Mouse (Mus musculus) myocyte (in vitro differentiated cells): ENCODE results near the gene Psen2. TPM values are rescaled to one million over a fixed set of nuclear protein-coding genes. Genes with fewer than 3 reads are reported as not detected.
A peak's percentile ranks its signal among the peaks of the same experiment; 100 is the strongest.

Source experiments
- H3K27me3 ChIP-seq: one replicate; pipeline ENCODE4 v1.6.1; 2011; ENCODE audit not compliant: control insufficient read depth, insufficient read depth, insufficient read length
- H3K36me3 ChIP-seq: one replicate; pipeline ENCODE4 v1.6.1; 2011; ENCODE audit not compliant: control insufficient read depth, insufficient read depth
- H3K4me2 ChIP-seq: one replicate; pipeline ENCODE4 v1.6.1; 2011; ENCODE audit warnings: low read depth, control low read depth
- H3K4me3 ChIP-seq: one replicate; pipeline ENCODE4 v1.5.1; 2011; ENCODE audit warnings: mild to moderate bottlenecking, control low read depth, moderate library complexity
- H3K79me2 ChIP-seq: one replicate; pipeline ENCODE4 v1.6.1; 2011; ENCODE audit not compliant: control insufficient read depth, insufficient read depth
- H3ac ChIP-seq: one replicate; pipeline ENCODE4 v1.6.1; 2011; ENCODE audit not compliant: control insufficient read depth, insufficient read length
- CEBPB ChIP-seq: IDR thresholded peaks from 2 replicates; pipeline ENCODE4 v1.6.1; 2011; ENCODE audit warnings: mild to moderate bottlenecking, moderate library complexity; ENCODE audit not compliant: poor library complexity, insufficient read depth, severe bottlenecking
- E2F4 ChIP-seq: IDR thresholded peaks from one replicate; pipeline ENCODE4 v1.6.1; 2011; ENCODE audit warnings: mild to moderate bottlenecking, control low read depth, moderate library complexity; ENCODE audit not compliant: insufficient read depth
- MAX ChIP-seq: IDR thresholded peaks from one replicate; pipeline ENCODE4 v1.6.1; 2011; ENCODE audit warnings: low read depth, mild to moderate bottlenecking, control low read depth
- MYOD1 ChIP-seq, 3 experiments: IDR thresholded peaks; one replicate each; pipeline ENCODE4 v1.6.1; 2011; ENCODE audit warnings: control low read depth in 2 of 3, low read depth in 2 of 3, mild to moderate bottlenecking in 2 of 3, moderate library complexity in 1 of 3; ENCODE audit not compliant: insufficient read length in 2 of 3, control insufficient read depth in 1 of 3
- MYOG ChIP-seq, 3 experiments: IDR thresholded peaks; one replicate each; pipeline ENCODE4 v1.6.1; 2011; ENCODE audit warnings: control low read depth in 2 of 3, low read depth in 2 of 3, mild to moderate bottlenecking in 2 of 3; ENCODE audit not compliant: insufficient read length in 2 of 3, control insufficient read depth in 1 of 3, insufficient read depth in 1 of 3
- POLR2A ChIP-seq: IDR thresholded peaks from one replicate; pipeline ENCODE4 v1.6.1; 2011; ENCODE audit warnings: low read depth, mild to moderate bottlenecking, control low read depth, moderate library complexity; ENCODE audit not compliant: insufficient read length
- POLR2AphosphoS2 ChIP-seq: IDR thresholded peaks from one replicate; pipeline ENCODE4 v1.6.1; 2011; ENCODE audit warnings: low read depth, control low read depth; ENCODE audit not compliant: insufficient read length
- REST ChIP-seq: IDR thresholded peaks from one replicate; pipeline ENCODE4 v1.6.1; 2011; ENCODE audit warnings: mild to moderate bottlenecking, control low read depth, moderate library complexity; ENCODE audit not compliant: insufficient read depth, insufficient read length
- SRF ChIP-seq: IDR thresholded peaks from one replicate; pipeline ENCODE4 v1.6.1; 2011; ENCODE audit warnings: low read depth; ENCODE audit not compliant: control insufficient read depth, insufficient read length
- TCF12 ChIP-seq: IDR thresholded peaks from one replicate; pipeline ENCODE4 v1.6.1; 2011; ENCODE audit warnings: mild to moderate bottlenecking, control low read depth; ENCODE audit not compliant: poor library complexity, insufficient read depth, severe bottlenecking
- TCF3 ChIP-seq: IDR thresholded peaks from one replicate; pipeline ENCODE4 v1.6.1; 2011; ENCODE audit warnings: low read depth, control low read depth; ENCODE audit not compliant: insufficient read length
- USF1 ChIP-seq: IDR thresholded peaks from one replicate; pipeline ENCODE4 v1.6.1; 2011; ENCODE audit warnings: low read depth, mild to moderate bottlenecking, control low read depth, moderate library complexity
- polyA plus RNA-seq: library from polyadenylated mRNA; unstranded; fragments of >200 nt; fragmentation: generic; extraction: Trizol; gene quantifications from one replicate; pipeline ENCODE4 v1.2.1, GENCODE M21; 2012; ENCODE audit warnings: missing spikeins

The Psen2 gene
- polyA plus RNA-seq, 1 experiment, result 28.6 TPM

DNA sequence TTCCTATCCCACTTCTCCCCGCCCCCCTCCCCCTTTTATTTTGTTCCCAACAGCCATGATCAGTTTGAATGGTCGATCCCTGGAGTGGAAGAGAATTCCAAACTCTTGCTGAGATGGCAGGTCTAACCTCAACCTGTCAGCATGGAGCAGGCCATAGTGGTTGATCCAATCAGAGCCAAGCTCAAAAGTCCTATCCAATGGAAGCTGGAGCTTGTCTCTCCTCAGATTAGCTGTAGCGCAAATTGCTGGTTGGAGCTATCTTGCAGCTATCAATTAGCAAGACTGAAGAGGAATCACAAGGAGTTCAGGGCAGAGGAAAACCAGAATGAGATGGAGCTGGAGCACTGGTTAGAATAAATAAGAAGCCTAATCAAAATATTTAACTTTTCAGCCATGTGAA lies 54.9 kb downstream of the Psen2 start:
- TF ChIP-seq USF1 (no peak), SRF (no peak), TCF12 (no peak), CEBPB (no peak)
- Histone ChIP-seq H3K4me3 (no peak overlapping the region), H3K36me3 (no peaks in the 10 kb centered on the region), H3K27me3 (peaks cover 17% of the 10 kb centered on the region), H3K79me2 (no peaks in the 10 kb centered on the region), H3K4me2 (no peak overlapping the region), H3ac (no peak overlapping the region)

DNA sequence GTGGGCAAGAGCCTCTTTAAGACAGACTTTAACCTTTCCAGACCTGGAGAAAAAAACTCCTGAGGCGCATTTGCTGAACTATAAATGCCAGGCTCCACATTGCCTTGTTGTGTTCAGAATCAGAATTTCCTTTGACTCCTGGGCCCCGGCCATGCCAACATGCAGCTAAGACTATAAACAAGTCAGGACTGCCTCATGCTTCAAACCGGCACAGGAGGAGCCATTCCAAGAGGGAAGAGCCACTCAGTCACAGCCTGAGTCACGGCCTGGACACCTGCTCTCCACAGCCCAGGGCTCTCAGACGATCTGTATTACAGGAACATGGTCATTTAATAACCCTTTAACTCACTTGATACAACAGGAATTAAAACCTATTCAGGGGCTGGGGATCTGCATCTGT lies 62.5 kb downstream of the Psen2 start:
- TF ChIP-seq REST, result no peak
- TF ChIP-seq SRF, result no peak
- no peak for TF ChIP-seq MAX
- no peak for TF ChIP-seq TCF12
- no peak for TF ChIP-seq E2F4
- peak in 2 of 3 experiments; percentile 27 to 84 for TF ChIP-seq MYOG (IDR thresholded peaks at IDR 0.05; ENCODE audit: control insufficient read depth in 1 of 3, insufficient read depth in 1 of 3, insufficient read length in 2 of 3, low read depth in 2 of 3)
- no peak for TF ChIP-seq POLR2A
- TF ChIP-seq POLR2AphosphoS2, result no peak
- no peak for TF ChIP-seq USF1
- peak in 2 of 3 experiments; percentile 51 to 91 for TF ChIP-seq MYOD1 (IDR thresholded peaks at IDR 0.05; ENCODE audit: control insufficient read depth in 1 of 3, insufficient read length in 2 of 3, low read depth in 2 of 3)
- peak overlapping the region; percentile 27 for H3K4me2 ChIP-seq
- H3ac ChIP-seq, result no peak overlapping the region
- H3K27me3 ChIP-seq, result no peaks in the 10 kb centered on the region
- H3K36me3 ChIP-seq, result no peaks in the 10 kb centered on the region
- H3K79me2 ChIP-seq, result no peaks in the 10 kb centered on the region
- H3K4me3 ChIP-seq, result no peak overlapping the region

DNA sequence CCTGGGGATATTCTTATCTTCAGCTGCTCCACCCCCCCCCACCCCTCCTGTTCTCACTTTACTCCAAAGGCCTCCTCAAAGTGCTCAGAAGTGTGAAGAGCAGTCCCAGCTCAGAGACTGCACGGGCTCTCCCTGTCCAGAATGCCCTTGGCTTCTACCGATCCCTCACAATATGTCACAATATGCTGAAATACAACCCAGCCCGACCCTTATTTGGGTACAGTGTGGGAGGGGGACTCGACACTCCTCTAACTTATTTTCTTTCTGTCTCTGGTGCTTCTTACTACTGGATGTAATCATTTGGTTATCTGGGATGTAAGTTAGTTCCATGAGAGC lies 63.6 kb downstream of the Psen2 start:
- no peak for TF ChIP-seq CEBPB
- no peak for TF ChIP-seq E2F4
- TF ChIP-seq MYOD1 (IDR thresholded peaks at IDR 0.05; ENCODE audit: control insufficient read depth in 1 of 3, insufficient read length in 2 of 3, low read depth in 2 of 3), result no peak
- TF ChIP-seq USF1, result no peak
- no peak for TF ChIP-seq MYOG (IDR thresholded peaks at IDR 0.05; ENCODE audit: control insufficient read depth in 1 of 3, insufficient read depth in 1 of 3, insufficient read length in 2 of 3, low read depth in 2 of 3)
- no peak for TF ChIP-seq POLR2AphosphoS2
- no peak for TF ChIP-seq POLR2A
- TF ChIP-seq REST, result no peak
- no peak for TF ChIP-seq TCF12
- TF ChIP-seq TCF3, result no peak
- TF ChIP-seq MAX, result no peak
- no peak for TF ChIP-seq SRF
- Histone ChIP-seq H3K79me2 (no peaks in the 10 kb centered on the region), H3ac (no peak overlapping the region), H3K36me3 (no peaks in the 10 kb centered on the region), H3K4me2 (peak overlapping the region; percentile 31), H3K27me3 (no peaks in the 10 kb centered on the region), H3K4me3 (no peak overlapping the region)

DNA sequence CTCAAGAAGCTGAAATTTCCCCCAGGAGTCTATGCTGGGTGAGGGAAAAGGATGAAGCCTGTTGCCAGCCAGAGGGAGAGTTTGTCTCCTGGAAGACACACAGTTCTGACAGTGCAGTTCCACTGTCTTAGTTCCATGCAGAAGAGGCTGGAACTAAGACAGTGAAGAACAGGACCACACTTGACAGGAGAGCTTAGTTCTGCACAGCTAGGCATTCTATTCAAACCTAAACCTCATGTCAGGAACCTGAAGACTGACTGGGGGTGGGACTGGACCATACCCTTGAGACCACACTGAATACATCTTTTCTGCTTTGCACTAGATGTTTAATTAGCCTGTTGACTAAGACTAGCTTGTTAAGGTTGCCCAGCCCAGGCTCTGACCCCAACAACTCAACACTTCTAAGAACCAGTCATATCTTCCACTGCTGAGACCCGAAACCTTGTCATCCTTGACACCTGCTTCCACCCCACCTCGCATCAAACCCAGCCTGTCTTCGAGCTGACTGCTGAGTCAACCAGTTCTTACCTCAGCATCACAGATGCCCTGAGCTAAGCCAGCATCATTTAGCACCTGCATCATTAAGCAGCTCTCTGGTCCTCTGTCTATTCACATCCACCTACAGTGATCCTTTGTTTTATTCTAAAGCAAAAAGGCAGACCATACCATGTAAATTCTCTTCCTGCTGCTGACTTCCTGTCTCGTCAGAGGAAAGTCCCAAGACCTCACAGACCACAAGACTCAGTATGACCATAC lies 64.1 kb downstream of the Psen2 start, which contains the start of gene Coq8a:
Coq8a (minus strand) TSS at position 644 of the 756 bp plus-strand sequence.
- Histone ChIP-seq H3K4me2 (peak within 1 kb of the TSS; percentile 55), H3K4me3 (no peak within 1 kb of the TSS), H3K27me3 (peaks cover 2% of the 10 kb centered on the region), H3K36me3 (no peaks in the 10 kb centered on the region), H3ac (no peak within 1 kb of the TSS), H3K79me2 (no peaks in the 10 kb centered on the region)
- peak in 1 of 3 experiments; percentile 40 for TF ChIP-seq MYOD1 (IDR thresholded peaks at IDR 0.05; ENCODE audit: control insufficient read depth in 1 of 3, insufficient read length in 2 of 3, low read depth in 2 of 3)
- TF ChIP-seq SRF, result no peak

DNA sequence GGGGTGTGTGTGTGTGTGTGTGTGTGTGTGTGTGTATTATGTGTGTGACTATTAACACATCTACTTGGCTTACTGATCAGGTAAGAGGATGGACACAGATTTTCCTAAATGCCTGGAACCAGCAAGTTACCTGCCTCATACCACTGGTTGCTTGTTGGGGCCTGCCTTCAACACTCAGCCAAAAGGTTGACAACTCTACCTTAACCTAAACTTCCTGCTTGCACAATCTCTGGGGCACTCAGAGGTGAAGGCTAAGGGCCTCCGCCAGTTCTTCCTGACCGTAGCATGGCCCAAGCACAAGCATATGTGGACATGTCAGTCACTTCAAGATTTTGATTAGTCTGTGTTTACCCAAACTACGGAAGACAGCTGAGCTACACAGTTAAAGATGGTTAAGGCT lies 65.3 kb downstream of the Psen2 start:
- Histone ChIP-seq H3K27me3 (peaks cover 8% of the 10 kb centered on the region), H3K36me3 (no peaks in the 10 kb centered on the region), H3ac (no peak overlapping the region), H3K4me2 (no peak overlapping the region), H3K79me2 (no peaks in the 10 kb centered on the region), H3K4me3 (no peak overlapping the region)
- TF ChIP-seq MYOD1 (IDR thresholded peaks at IDR 0.05; ENCODE audit: control insufficient read depth in 1 of 3, insufficient read length in 2 of 3, low read depth in 2 of 3), result no peak
- TF ChIP-seq MAX, result no peak
- no peak for TF ChIP-seq MYOG (IDR thresholded peaks at IDR 0.05; ENCODE audit: control insufficient read depth in 1 of 3, insufficient read depth in 1 of 3, insufficient read length in 2 of 3, low read depth in 2 of 3)
- TF ChIP-seq POLR2A, result no peak
